Mouse (Mus musculus) cerebellum, adult 18-20 months (tissue): ENCODE results near the gene Ctcfl.

ENCODE experiments used
- DNase-seq, 2 experiments: peaks; one replicate each; pipeline ENCODE4 v3.0.0; 2021

Gene Ctcfl

GRCm38 (mm10) chr2:173080785-173081241, 38.5 kb downstream of the Ctcfl start:
- DNase-seq: peak; percentile 56 to 60

- DNase-seq: no peak
Measured at GRCm38 (mm10) chr2:173079766-173080549, 39.4 kb downstream of the Ctcfl start.

- DNase-seq: no peak
Measured at GRCm38 (mm10) chr2:173076921-173077320, 42.4 kb downstream of the Ctcfl start.

GRCm38 (mm10) chr2:173073666-173074065, 45.7 kb downstream of the Ctcfl start:
- no peak for DNase-seq

GRCm38 (mm10) chr2:173072948-173073347, 46.4 kb downstream of the Ctcfl start:
- no peak for DNase-seq

- DNase-seq: no peak
Measured at GRCm38 (mm10) chr2:173064864-173065263, 54.5 kb downstream of the Ctcfl start.

GRCm38 (mm10) chr2:173063219-173063618, 56.1 kb downstream of the Ctcfl start:
- no peak for DNase-seq

- DNase-seq: no peak
Measured at GRCm38 (mm10) chr2:173061443-173062351, 57.6 kb downstream of the Ctcfl start.

GRCm38 (mm10) chr2:173060450-173060849, 58.9 kb downstream of the Ctcfl start:
- no peak for DNase-seq

GRCm38 (mm10) chr2:173058263-173058662, 61.1 kb downstream of the Ctcfl start:
- DNase-seq: no peak

- DNase-seq: no peak
Measured at GRCm38 (mm10) chr2:173057623-173058022, 61.7 kb downstream of the Ctcfl start.

GRCm38 (mm10) chr2:173056882-173057315, 62.4 kb downstream of the Ctcfl start:
- no peak for DNase-seq

- no peak for DNase-seq
Measured at GRCm38 (mm10) chr2:173056303-173056881, 62.9 kb downstream of the Ctcfl start.

- no peak for DNase-seq
Measured at GRCm38 (mm10) chr2:173053846-173054245, 65.5 kb downstream of the Ctcfl start.

GRCm38 (mm10) chr2:173052881-173053280, 66.4 kb downstream of the Ctcfl start:
- DNase-seq: no peak

- no peak for DNase-seq
Measured at GRCm38 (mm10) chr2:173050604-173051382, 68.5 kb downstream of the Ctcfl start.

GRCm38 (mm10) chr2:173049817-173050216, 69.5 kb downstream of the Ctcfl start:
- no peak for DNase-seq

- no peak for DNase-seq
Measured at GRCm38 (mm10) chr2:173049231-173049630, 70.1 kb downstream of the Ctcfl start.

GRCm38 (mm10) chr2:173048041-173048745, 71.1 kb downstream of the Ctcfl start:
- no peak for DNase-seq

- no peak for DNase-seq
Measured at GRCm38 (mm10) chr2:173047471-173047870, 71.9 kb downstream of the Ctcfl start.

- no peak for DNase-seq
Measured at GRCm38 (mm10) chr2:173046582-173047297, 72.6 kb downstream of the Ctcfl start.
